Mouse (Mus musculus) right cerebral cortex, postnatal 14 days (tissue): ENCODE results near the gene Mfge8.

Experiments used
- DNase-seq: peaks from one replicate; pipeline ENCODE4 v3.0.0; 2022

Mfge8 gene

GRCm38 (mm10) chr7:79129883-79130282 is 19.0 kb downstream of the Mfge8 start:
- DNase-seq: no peak

- DNase-seq: peak; percentile 55
Measured at GRCm38 (mm10) chr7:79123465-79123864, 25.4 kb downstream of the Mfge8 start.

- DNase-seq: no peak
Measured at GRCm38 (mm10) chr7:79113848-79114247, 35.0 kb downstream of the Mfge8 start.

- no peak for DNase-seq
Measured at GRCm38 (mm10) chr7:79096492-79096891, 52.4 kb downstream of the Mfge8 start.

- DNase-seq: no peak
Measured at GRCm38 (mm10) chr7:79089111-79089510, 59.7 kb downstream of the Mfge8 start.
